Mouse (Mus musculus) kidney, postnatal 0 days (tissue): ENCODE results near the gene Slc11a1. TPM values are rescaled to one million over a fixed set of nuclear protein-coding genes. Genes with fewer than 3 reads are reported as not detected.

ENCODE experiments used
- ATAC-seq: fragments of 200-750 bp; cut with Nextera tagmentation; replicated peaks from 2 replicates; pipeline ENCODE4 v1.8.0; 2017; ENCODE audit warnings: low read depth, moderate number of reproducible peaks, moderate TSS enrichment, moderate library complexity; ENCODE audit not compliant: low FRiP score
- DNase-seq: peaks from one replicate; pipeline ENCODE4 v3.0.0-alpha.2; 2016; ENCODE audit warnings: low spot score
- H3K27ac ChIP-seq: fragments of 300-500 bp; sonication (generic); 2 replicates; pipeline ENCODE4 v1.5.1; 2014; ENCODE audit warnings: mild to moderate bottlenecking
- H3K27me3 ChIP-seq: fragments of 300-500 bp; sonication (generic); 2 replicates; pipeline ENCODE4 v1.6.1; 2014; ENCODE audit warnings: low read length, mixed read lengths; ENCODE audit not compliant: insufficient read depth
- H3K36me3 ChIP-seq: fragments of 300-500 bp; sonication (generic); 2 replicates; pipeline ENCODE4 v1.6.1; 2014; ENCODE audit warnings: low read length, mixed read lengths; ENCODE audit not compliant: insufficient read depth
- H3K4me1 ChIP-seq: fragments of 300-500 bp; sonication (generic); replicated peaks from 2 replicates; pipeline ENCODE4 v1.6.1; 2014; ENCODE audit warnings: antibody characterized with exemption, low read length, mixed read lengths; ENCODE audit not compliant: insufficient read depth
- H3K4me2 ChIP-seq: fragments of 300-500 bp; sonication (generic); 2 replicates; pipeline ENCODE4 v1.6.1; 2014; ENCODE audit warnings: mild to moderate bottlenecking, low read length, moderate library complexity, mixed read lengths
- H3K4me3 ChIP-seq: fragments of 300-500 bp; sonication (generic); replicated peaks from 2 replicates; pipeline ENCODE4 v1.5.1; 2014; ENCODE audit warnings: low read depth, low read length
- H3K9ac ChIP-seq: fragments of 300-500 bp; sonication (generic); 2 replicates; pipeline ENCODE4 v1.6.1; 2014; ENCODE audit warnings: low read depth, low read length
- H3K9me3 ChIP-seq: fragments of 300-500 bp; sonication (generic); replicated peaks from 2 replicates; pipeline ENCODE4 v1.6.1; 2016; ENCODE audit warnings: low read length, inconsistent platforms, mixed read lengths
- CTCF ChIP-seq: IDR thresholded peaks from 2 replicates; pipeline ENCODE4 v1.5.1; 2016; ENCODE audit warnings: antibody characterized with exemption, low read depth, mild to moderate bottlenecking, moderate library complexity
- WGBS: fragments of 180-500 bp; shearing (Covaris S2); extraction: QIAGEN DNeasy Blood & Tissue Kit; methylation state at CpG from one replicate; pipeline ENCODE4 v1.1.7; 2014; 5-methylcytosine and 5-hydroxymethylcytosine counted together
- microRNA counts: library from miRNA; unstranded; fragments of <30 nt; microRNA quantifications from one replicate; lab custom pipeline; 2015
- microRNA-seq: library from miRNA; unstranded; fragments of <30 nt; microRNA quantifications from one replicate; pipeline ENCODE4, GENCODE M21; 2016
- polyA plus RNA-seq: library from polyadenylated mRNA; unstranded; fragments of >200 nt; fragmentation: Nextera tagmentation; extraction: Ambion mirVana; gene quantifications from 2 replicates; pipeline ENCODE4 v1.2.1, GENCODE M21; 2015

Slc11a1 gene
- polyA plus RNA-seq, 1 experiment from 2014 or later, result 3.6 TPM

DNA sequence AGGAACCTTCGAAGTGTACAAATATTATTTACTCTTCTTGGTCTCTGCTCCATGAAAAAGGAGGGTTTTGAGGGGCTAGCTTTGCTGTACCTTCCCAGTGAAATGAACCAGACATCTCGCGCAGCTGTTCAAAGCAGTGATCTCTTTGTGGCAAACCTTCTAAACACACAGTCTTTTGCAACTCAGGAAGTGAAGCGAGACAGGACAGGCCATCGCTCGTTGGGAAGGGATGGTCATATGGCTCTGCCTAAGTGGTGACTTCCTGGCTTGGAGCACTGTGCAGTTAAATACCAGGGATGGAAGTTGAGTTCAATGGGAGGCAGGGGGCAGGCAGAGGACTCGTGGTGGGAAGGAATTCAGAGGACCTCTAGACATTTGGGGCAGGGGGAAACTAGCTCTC is 50.9 kb downstream of the Slc11a1 start:
- Histone ChIP-seq H3K4me1 (no peaks in the 10 kb centered on the region), H3K9ac (no peak overlapping the region), H3K9me3 (no peaks in the 10 kb centered on the region), H3K4me3 (no peak overlapping the region), H3K27ac (no peak overlapping the region), H3K4me2 (no peak overlapping the region), H3K27me3 (no peaks in the 10 kb centered on the region), H3K36me3 (no peaks in the 10 kb centered on the region)
- ATAC-seq, result no peak
- no peak for TF ChIP-seq CTCF
- DNase-seq, result no peak
- 61% methylated on average over 7 of the region's 7 CpGs for WGBS

DNA sequence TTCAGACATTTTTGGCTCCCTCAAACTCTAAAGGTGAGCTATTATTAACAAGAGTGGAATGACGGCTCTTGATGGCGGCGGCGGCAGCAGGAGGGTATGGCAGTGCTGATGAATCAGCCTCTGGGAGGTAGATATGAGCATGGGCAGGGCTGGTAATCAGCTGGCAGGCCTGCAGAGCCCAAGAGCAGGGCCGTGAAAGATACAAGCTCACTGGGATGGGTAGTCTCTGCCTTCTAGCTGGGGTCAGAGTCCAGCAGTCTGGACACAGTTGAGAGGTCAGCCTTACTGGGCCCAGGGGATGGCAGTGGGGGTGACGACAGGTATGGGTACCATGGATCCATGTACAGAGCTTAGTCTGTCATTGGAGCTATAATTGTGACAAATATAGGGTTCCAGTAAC is 58.2 kb downstream of the Slc11a1 start:
- no peaks in the 10 kb centered on the region for H3K4me1 ChIP-seq
- 80% methylated on average over 6 of the region's 6 CpGs for WGBS
- peaks cover 19% of the 10 kb centered on the region; the same call in 1 of the 2 replicates for H3K36me3 ChIP-seq
- TF ChIP-seq CTCF, result no peak
- no peaks in the 10 kb centered on the region for H3K9me3 ChIP-seq
- H3K4me2 ChIP-seq, result no peak overlapping the region
- DNase-seq (no peak), ATAC-seq (peak; percentile 62; the same call in 1 of the 2 replicates)
- no peak overlapping the region for H3K4me3 ChIP-seq
- no peak overlapping the region for H3K9ac ChIP-seq
- H3K27me3 ChIP-seq, result no peaks in the 10 kb centered on the region
- no peak overlapping the region for H3K27ac ChIP-seq

DNA sequence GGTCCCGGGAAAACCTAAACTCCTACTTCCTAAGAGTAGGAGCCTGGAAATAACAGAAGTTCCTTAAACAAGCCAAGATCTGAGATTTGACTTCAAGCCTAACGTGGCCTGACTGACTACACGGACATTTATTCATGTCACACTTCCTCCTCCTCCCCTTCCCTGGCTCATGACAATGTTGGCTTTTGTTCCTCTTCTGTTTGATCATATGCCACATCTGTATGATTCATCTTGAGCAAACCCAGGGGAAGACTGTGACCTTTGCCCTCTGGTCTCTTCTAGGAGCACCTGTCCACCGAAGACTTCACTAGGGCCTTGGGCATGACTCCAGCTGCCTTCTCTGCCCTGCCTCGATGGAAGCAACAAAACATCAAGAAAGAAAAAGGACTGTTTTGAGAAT is 59.6 kb downstream of the Slc11a1 start:
- ATAC-seq (no peak), DNase-seq (no peak)
- H3K4me3 ChIP-seq, result no peak overlapping the region
- no peaks in the 10 kb centered on the region for H3K27me3 ChIP-seq
- no peaks in the 10 kb centered on the region for H3K9me3 ChIP-seq
- no peak overlapping the region for H3K27ac ChIP-seq
- H3K36me3 ChIP-seq, result peaks cover 33% of the 10 kb centered on the region
- H3K9ac ChIP-seq, result no peak overlapping the region
- 46% methylated on average over 5 of the region's 5 CpGs for WGBS
- H3K4me2 ChIP-seq, result no peak overlapping the region
- H3K4me1 ChIP-seq, result no peaks in the 10 kb centered on the region
- no peak for TF ChIP-seq CTCF

DNA sequence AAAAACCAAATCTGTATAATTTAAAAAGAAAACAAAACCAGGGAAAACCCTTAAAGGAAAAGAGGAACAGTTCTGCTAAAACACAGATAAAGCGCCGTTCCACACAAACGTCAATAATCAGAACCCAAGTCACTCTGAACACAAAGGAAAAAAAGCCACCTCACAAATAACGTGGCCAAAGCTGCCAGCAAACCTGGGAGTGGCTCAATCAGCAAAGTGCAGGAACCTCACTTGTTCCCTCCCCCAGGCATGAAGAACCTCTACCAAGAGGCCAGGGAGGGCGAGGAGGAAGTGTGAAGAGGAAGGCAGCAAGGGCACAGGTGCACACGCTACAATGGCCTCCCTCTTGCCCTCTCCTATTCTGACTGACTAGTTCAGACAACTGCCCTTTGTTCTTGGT is 60.6 kb downstream of the Slc11a1 start:
- Histone ChIP-seq H3K9me3 (no peaks in the 10 kb centered on the region), H3K4me1 (no peaks in the 10 kb centered on the region), H3K4me2 (no peak overlapping the region), H3K9ac (no peak overlapping the region), H3K4me3 (no peak overlapping the region), H3K27me3 (no peaks in the 10 kb centered on the region), H3K36me3 (peaks cover 35% of the 10 kb centered on the region), H3K27ac (no peak overlapping the region)
- 86% methylated on average over 6 of the region's 6 CpGs for WGBS
- no peak for TF ChIP-seq CTCF
- ATAC-seq (no peak), DNase-seq (no peak)

MicroRNAs encoded within 50 kb of the gene (microRNA counts, 519-probe panel; counts per million panel counts)
- microRNA mmu-miR-26b (lab: Ali Mortazavi, UCI), result 5,363 counts per million, percentile 86 among the panel's probes with 10 or more counts

Small RNA genes within 50 kb of the gene (microRNA-seq; reads per million reads assigned to microRNA genes)
- 35,722 reads per million, percentile 98 among the genes with 10 or more reads in this experiment for gene Mir26b

Other genes starting within 250 kb of the Slc11a1 start
- gene Rufy4, start 249.7 kb upstream of the Slc11a1 start, polyA plus RNA-seq, result 0.07 and 0.18 TPM in 2 replicates
- 0.30 and 0.51 TPM in 2 replicates for gene Cxcr2, start 221.2 kb upstream of the Slc11a1 start, polyA plus RNA-seq
- gene Cxcr1, start 180.6 kb upstream of the Slc11a1 start, polyA plus RNA-seq, result not detected in 2 replicates
- 487 TPM in 2 replicates for gene Arpc2, start 139.1 kb upstream of the Slc11a1 start, polyA plus RNA-seq
- gene Gpbar1, start 96.6 kb upstream of the Slc11a1 start, polyA plus RNA-seq, result 1.0 and 1.7 TPM in 2 replicates
- gene Aamp, start 90.5 kb upstream of the Slc11a1 start, polyA plus RNA-seq, result 248 and 264 TPM in 2 replicates
- gene Pnkd, start 90.3 kb upstream of the Slc11a1 start, polyA plus RNA-seq, result 162 and 169 TPM in 2 replicates
- gene Tmbim1, start 69.6 kb upstream of the Slc11a1 start, polyA plus RNA-seq, result 27.8 and 30.8 TPM in 2 replicates
- gene Catip, start 13.1 kb upstream of the Slc11a1 start, polyA plus RNA-seq, result 0.59 and 0.75 TPM in 2 replicates
- gene Ctdsp1, start 16.3 kb downstream of the Slc11a1 start, polyA plus RNA-seq, result 73.3 and 75.8 TPM in 2 replicates
- gene Vil1, start 34.2 kb downstream of the Slc11a1 start, polyA plus RNA-seq, result 17.0 and 18.0 TPM in 2 replicates
- gene Cnot9, start 130.9 kb downstream of the Slc11a1 start, polyA plus RNA-seq, result 49.8 and 51.6 TPM in 2 replicates
- gene Plcd4, start 167.7 kb downstream of the Slc11a1 start, polyA plus RNA-seq, result 1.0 and 1.1 TPM in 2 replicates
- gene Usp37, start 169.1 kb downstream of the Slc11a1 start, polyA plus RNA-seq, result 17.4 and 20.2 TPM in 2 replicates
- gene Zfp142, start 213.1 kb downstream of the Slc11a1 start, polyA plus RNA-seq, result 3.6 and 3.9 TPM in 2 replicates
- gene Bcs1l, start 213.1 kb downstream of the Slc11a1 start, polyA plus RNA-seq, result 13.3 and 14.5 TPM in 2 replicates
- gene Rnf25, start 226.2 kb downstream of the Slc11a1 start, polyA plus RNA-seq, result 30.4 and 30.5 TPM in 2 replicates
- gene Stk36, start 226.2 kb downstream of the Slc11a1 start, polyA plus RNA-seq, result 4.8 and 5.0 TPM in 2 replicates